Mouse (Mus musculus): ENCODE measurements at regions not wholly inside any gene's neighbourhood (a gene's known extent, or its start where the extent isn't known, plus 50 kb on each side); places are given as distances from the start of the nearest gene placed in this dataset.

- TF ChIP-seq CTCF (IDR thresholded peaks at IDR 0.05 in 2 of 3, conservative IDR thresholded peaks at IDR 0.05 in 1 of 3; ENCODE audit: control insufficient read depth in 1 of 3, insufficient read depth in 1 of 3, low read depth in 2 of 3, low read length in 3 of 3, poor library complexity in 1 of 3, severe bottlenecking in 1 of 3): no peak
- no peak for TF ChIP-seq EP300 (IDR thresholded peaks at IDR 0.05; ENCODE audit: low read depth in 1 of 2, low read length in 2 of 2)
- TF ChIP-seq CHD2 (IDR thresholded peaks at IDR 0.05; ENCODE audit: low read length): no peak
- TF ChIP-seq POLR2A (IDR thresholded peaks at IDR 0.05; ENCODE audit: control insufficient read depth in 1 of 2, insufficient read depth in 1 of 2, low read depth in 1 of 2, low read length in 2 of 2, poor library complexity in 1 of 2): no peak
- no peak for TF ChIP-seq ZKSCAN1 (IDR thresholded peaks at IDR 0.05; ENCODE audit: low read depth, low read length)
- TF ChIP-seq POLR2AphosphoS2 (IDR thresholded peaks at IDR 0.05; ENCODE audit: low read length): no peak
- TF ChIP-seq HCFC1 (IDR thresholded peaks at IDR 0.05; ENCODE audit: low read depth, low read length): no peak
- no peak for TF ChIP-seq GATA1 (IDR thresholded peaks at IDR 0.05; ENCODE audit: low read depth, low read length)
Observed at GRCm38 (mm10) chr11:29318699-29319098, 54.8 kb upstream of the Ccdc88a start.
